8 mouse cellular contexts compared by ENCODE assay signal in the genomic region with DNA sequence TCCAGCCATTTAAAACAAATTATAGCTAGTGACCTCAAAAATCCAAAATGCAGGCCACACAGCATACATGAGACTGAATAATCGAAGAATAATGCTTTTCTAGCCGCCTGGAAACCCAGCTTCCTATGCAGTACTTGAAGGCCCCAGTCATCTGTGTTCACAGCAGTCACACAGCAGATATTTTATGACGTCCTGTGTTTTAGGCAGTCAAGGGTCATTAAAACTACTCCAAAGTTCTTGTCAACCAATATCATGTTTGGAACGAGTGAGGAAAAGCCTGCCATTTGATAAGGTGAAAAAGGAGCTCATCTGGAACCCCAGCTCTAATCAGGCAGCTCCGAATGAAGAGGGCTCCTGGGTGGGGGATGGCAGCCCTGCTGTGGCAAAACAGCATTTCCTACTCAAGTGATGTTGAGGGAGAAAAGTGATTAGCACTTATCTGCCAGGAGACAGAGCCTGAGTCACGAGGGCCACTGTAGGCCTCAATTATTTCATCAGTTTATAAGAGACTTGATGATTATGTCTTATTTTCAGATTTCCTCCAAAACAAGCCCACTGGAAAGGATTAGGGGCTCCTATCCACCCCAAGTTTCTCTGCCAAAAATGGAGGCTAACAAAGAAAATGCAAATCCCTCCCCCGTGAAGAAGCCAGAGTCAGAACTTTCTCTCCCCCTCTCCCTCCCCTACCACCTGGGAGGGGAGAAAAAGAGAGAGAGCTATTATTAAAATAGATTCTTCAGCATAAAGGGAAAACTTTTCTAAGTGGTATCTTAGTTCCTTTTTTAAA. TPM values are rescaled to one million over a fixed set of nuclear protein-coding genes. Genes with fewer than 3 reads are reported as not detected.
DNase-seq lines count a peak whose midpoint lies in the region; ATAC-seq and TF ChIP-seq lines count a peak whose summit lies in the region.

No protein-coding gene starts in this region.

- DNase-seq in heart, postnatal 25 days (ENCODE audit: low spot score): no peak
- no peak for DNase-seq in urinary bladder, postnatal 36 days (ENCODE audit: low spot score in 2 of 2)
- no peak for DNase-seq in layer of hippocampus, postnatal 10 days (ENCODE audit: low spot score in 2 of 2)
- no peak for DNase-seq in kidney, postnatal 36 days

- no peak for TF ChIP-seq POLR2A in ES-Bruce4 (IDR thresholded peaks at IDR 0.05; ENCODE audit: insufficient read depth, low read length)

- H3K9ac ChIP-seq in heart, embryonic 13.5 days: peak overlapping the region; percentile 100
- H3K9ac ChIP-seq in ES-Bruce4 (ENCODE audit: low read depth, poor library complexity, severe bottlenecking): peak overlapping the region; percentile 95; the same call in 1 of the 2 replicates
- no peak overlapping the region for H3K9ac ChIP-seq in forebrain, embryonic 15.5 days (replicated peaks)
- peak overlapping the region; percentile 36 for H3K9ac ChIP-seq in liver, embryonic 15.5 days

- H3K27ac ChIP-seq in heart, embryonic 13.5 days (replicated peaks): peak overlapping the region; percentile 98
- no peak overlapping the region for H3K27ac ChIP-seq in ES-Bruce4 (ENCODE audit: insufficient read depth, low read length)
- 0 out of 2 replicates have a peak overlapping the region, but pooled peaks have one; percentile 33 for H3K27ac ChIP-seq in forebrain, embryonic 15.5 days (replicated peaks)
- H3K27ac ChIP-seq in liver, embryonic 15.5 days (replicated peaks): peak overlapping the region; percentile 92

- no peaks in the 10 kb centered on the region for H3K27me3 ChIP-seq in heart, embryonic 13.5 days (replicated peaks)
- no peaks in the 10 kb centered on the region for H3K27me3 ChIP-seq in ES-Bruce4 (ENCODE audit: control insufficient read depth, insufficient read depth, low read length, poor library complexity, severe bottlenecking)
- no peaks in the 10 kb centered on the region for H3K27me3 ChIP-seq in forebrain, embryonic 15.5 days
- no peaks in the 10 kb centered on the region for H3K27me3 ChIP-seq in liver, embryonic 15.5 days

- no peak for TF ChIP-seq EP300 in ES-Bruce4 (IDR thresholded peaks at IDR 0.05; ENCODE audit: insufficient read depth, low read depth, low read length)

- H3K9me3 ChIP-seq in heart, embryonic 13.5 days: no peaks in the 10 kb centered on the region
- H3K9me3 ChIP-seq in ES-Bruce4 (replicated peaks; ENCODE audit: control insufficient read depth, insufficient read depth, low read length, poor library complexity, severe bottlenecking): no peaks in the 10 kb centered on the region
- H3K9me3 ChIP-seq in forebrain, embryonic 15.5 days: no peaks in the 10 kb centered on the region
- no peaks in the 10 kb centered on the region for H3K9me3 ChIP-seq in liver, embryonic 15.5 days (replicated peaks)

- intact Hi-C loops in heart, postnatal 25 days (cut with DNase I): no loop called here

- peaks cover 69% of the 10 kb centered on the region for H3K4me1 ChIP-seq in heart, embryonic 13.5 days
- H3K4me1 ChIP-seq in ES-Bruce4 (ENCODE audit: control insufficient read depth, insufficient read depth, low read length): peaks cover 2% of the 10 kb centered on the region
- H3K4me1 ChIP-seq in forebrain, embryonic 15.5 days: peaks cover 56% of the 10 kb centered on the region
- peaks cover 86% of the 10 kb centered on the region for H3K4me1 ChIP-seq in liver, embryonic 15.5 days (replicated peaks)

- H3K4me2 ChIP-seq in heart, embryonic 13.5 days: peak overlapping the region; percentile 71
- H3K4me2 ChIP-seq in forebrain, embryonic 15.5 days (replicated peaks): no peak overlapping the region; the same call in 1 of the 2 replicates
- peak overlapping the region; percentile 94 for H3K4me2 ChIP-seq in liver, embryonic 15.5 days

- 12% methylated on average over 7 of the region's 7 CpGs for WGBS in heart, embryonic 13.5 days
- 15% methylated on average over 7 of the region's 7 CpGs for WGBS in forebrain, embryonic 15.5 days
- WGBS in liver, embryonic 15.5 days (ENCODE audit: insufficient replicate concordance): 9% methylated on average over 7 of the region's 7 CpGs

- TF ChIP-seq CTCF in ES-Bruce4 (IDR thresholded peaks at IDR 0.05; ENCODE audit: low read depth, low read length): no peak

- ATAC-seq in heart, embryonic 13.5 days (ENCODE audit: extremely low read depth, insufficient number of reproducible peaks, low FRiP score, low TSS enrichment): no peak
- ATAC-seq in forebrain, embryonic 15.5 days (replicated peaks): no peak
- peak; percentile 60 for ATAC-seq in liver, embryonic 15.5 days (ENCODE audit: insufficient read depth)

- H3K36me3 ChIP-seq in heart, embryonic 13.5 days: peaks cover 15% of the 10 kb centered on the region
- H3K36me3 ChIP-seq in ES-Bruce4 (ENCODE audit: control insufficient read depth, insufficient read depth, low read length, poor library complexity, severe bottlenecking): peaks cover 3% of the 10 kb centered on the region; the same call in 1 of the 2 replicates
- no peaks in the 10 kb centered on the region for H3K36me3 ChIP-seq in forebrain, embryonic 15.5 days
- peaks cover 7% of the 10 kb centered on the region for H3K36me3 ChIP-seq in liver, embryonic 15.5 days (replicated peaks)

- H3K4me3 ChIP-seq in heart, embryonic 13.5 days: peak overlapping the region; percentile 94
- no peak overlapping the region for H3K4me3 ChIP-seq in ES-Bruce4 (ENCODE audit: low read depth, low read length)
- H3K4me3 ChIP-seq in forebrain, embryonic 15.5 days: no peak overlapping the region
- H3K4me3 ChIP-seq in liver, embryonic 15.5 days (replicated peaks): peak overlapping the region; percentile 97

RNA-seq across cellular contexts. Expression of a gene that starts 19.2 kb away (rescaled TPM):
- 2.4 and 3.0 TPM in 2 replicates for polyA plus RNA-seq in heart, embryonic 13.5 days (2015; fragmentation: Nextera tagmentation; extraction: Ambion mirVana)
- total RNA-seq in heart, postnatal 25 days (2021): 10 to 100 TPM in 1 of 2 experiments, 1 to 10 TPM in 1; 9.6 to 13.0 TPM
- 39.6 and 39.9 TPM in 2 replicates for polyA plus RNA-seq in ES-Bruce4 (2011; ENCODE audit: insufficient read depth, insufficient read length, low read depth, missing spikeins)
- polyA plus RNA-seq in forebrain, embryonic 15.5 days (2015; fragmentation: Nextera tagmentation; extraction: Ambion mirVana): 1.4 and 1.9 TPM in 2 replicates
- polyA plus RNA-seq in liver, embryonic 15.5 days (2015; fragmentation: Nextera tagmentation; extraction: Ambion mirVana): 3.4 and 4.7 TPM in 2 replicates
- total RNA-seq in layer of hippocampus, postnatal 10 days (2021): 1 to 10 TPM; 4.5 to 5.5 TPM

Comparison
In these comparisons a context has a peak if more than half of its experiments do, and no peak if none do; other contexts are left out.
1. H3K4me3 ChIP-seq: peak in heart, embryonic 13.5 days (single experiment) and liver, embryonic 15.5 days (single experiment); none in ES-Bruce4 (single experiment) and forebrain, embryonic 15.5 days (single experiment).